Mouse (Mus musculus): Measurements from ENCODE around the gene Dbh. TPM values are rescaled to one million over a fixed set of nuclear protein-coding genes. Genes with fewer than 3 reads are reported as not detected.
A peak's percentile ranks its signal among the peaks of the same experiment; 100 is the strongest.

Gene Dbh
- total RNA-seq (2021) = 1 to 10 TPM; 1.4 TPM

- peak; percentile 67 to 77 for DNase-seq (ENCODE audit: extremely low spot score in 1 of 2, low spot score in 2 of 2)
- intact Hi-C loops (cut with DNase I) = loop anchor here (5.0 kb wide), 1 partner anchor 62 kb away; no protein-coding TSS in a partner anchor
Measured at GRCm38 (mm10) chr2:27164796-27165590, at the start of gene Dbh. Gene Dbh (plus strand): TSS chr2:27165233.

GRCm38 (mm10) chr2:27118452-27118851, 46.6 kb upstream of the Dbh start:
- DNase-seq (ENCODE audit: extremely low spot score in 1 of 2, low spot score in 2 of 2) = no peak
- intact Hi-C loops (cut with DNase I) = no loop called here

DNA sequence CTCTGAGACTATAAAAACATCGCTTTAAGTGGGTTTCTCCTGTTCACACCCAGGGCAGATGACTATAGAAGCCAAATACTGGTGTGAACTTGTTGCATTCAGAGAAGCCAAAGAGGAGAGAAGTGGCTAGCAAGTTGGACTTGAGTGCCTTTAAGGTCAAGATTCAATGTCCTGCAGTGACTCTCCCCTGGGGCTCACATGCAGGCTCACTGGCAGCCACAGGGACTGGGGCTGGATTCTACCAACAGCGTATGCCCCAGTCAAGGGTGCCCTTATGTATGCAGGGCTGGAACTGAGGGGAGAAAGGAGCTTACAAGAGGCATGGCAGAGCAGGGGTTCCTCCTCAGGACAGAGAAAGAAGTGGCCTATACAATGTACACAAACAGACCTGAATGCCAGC, 45.3 kb upstream of the Dbh start:
- intact Hi-C loops (cut with DNase I) = loop anchor here (5.0 kb wide), 2 partner anchors 77 to 103 kb away; no protein-coding TSS in a partner anchor
- DNase-seq (ENCODE audit: extremely low spot score in 1 of 2, low spot score in 2 of 2) = no peak

DNA sequence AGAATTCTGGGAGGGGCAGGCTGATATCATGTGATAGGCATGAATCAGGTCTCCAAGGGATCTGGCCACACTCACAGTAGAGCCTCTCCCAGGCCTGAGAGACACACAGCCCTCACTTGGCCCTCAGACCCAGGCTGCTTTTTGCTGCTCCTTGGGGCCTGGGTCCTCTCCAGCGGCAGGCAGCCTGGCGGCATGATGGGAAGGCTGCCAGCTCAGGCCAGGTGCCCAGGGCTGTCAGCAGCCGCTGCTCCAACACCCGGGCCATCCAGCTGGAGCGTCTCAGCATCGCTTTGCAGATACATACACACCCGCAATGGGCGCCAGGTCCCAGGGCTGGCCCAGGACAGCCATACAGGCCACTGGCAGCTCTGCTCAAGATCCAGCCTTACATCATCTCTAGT, 44.8 kb upstream of the Dbh start:
- intact Hi-C loops (cut with DNase I) = loop anchor here (5.0 kb wide), 2 partner anchors 78 to 102 kb away; no protein-coding TSS in a partner anchor
- DNase-seq (ENCODE audit: extremely low spot score in 1 of 2, low spot score in 2 of 2) = peak in 1 of 2 experiments; percentile 59

- peak in 1 of 2 experiments; percentile 84 for DNase-seq (ENCODE audit: extremely low spot score in 1 of 2, low spot score in 2 of 2)
- intact Hi-C loops (cut with DNase I) = loop anchor here (5.0 kb wide), 2 partner anchors 79 to 101 kb away; no protein-coding TSS in a partner anchor
Measured at GRCm38 (mm10) chr2:27121626-27122355, 43.2 kb upstream of the Dbh start.

DNA sequence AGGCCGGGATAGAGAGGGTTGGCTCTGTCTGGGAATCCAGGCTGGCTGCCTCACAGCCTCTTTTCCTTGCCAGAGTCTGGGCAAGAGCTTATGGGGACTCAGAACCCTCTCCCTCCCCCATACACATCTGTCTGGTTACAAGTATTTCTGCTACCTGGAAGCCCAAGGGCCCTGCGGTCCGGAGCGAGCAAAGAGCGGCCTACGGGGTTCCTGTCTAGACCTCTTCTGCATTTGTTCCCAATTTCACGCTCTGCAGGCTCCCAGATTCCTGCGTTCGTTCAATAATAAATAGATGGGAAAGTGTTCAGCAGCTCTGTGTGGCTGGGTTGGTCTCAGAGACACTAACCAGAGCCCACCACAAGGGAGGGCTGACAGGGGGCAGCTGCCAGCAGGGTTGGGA, 42.5 kb upstream of the Dbh start:
- DNase-seq (ENCODE audit: extremely low spot score in 1 of 2, low spot score in 2 of 2) = no peak
- intact Hi-C loops (cut with DNase I) = loop anchor here (5.0 kb wide), 2 partner anchors 80 to 100 kb away; no protein-coding TSS in a partner anchor

DNA sequence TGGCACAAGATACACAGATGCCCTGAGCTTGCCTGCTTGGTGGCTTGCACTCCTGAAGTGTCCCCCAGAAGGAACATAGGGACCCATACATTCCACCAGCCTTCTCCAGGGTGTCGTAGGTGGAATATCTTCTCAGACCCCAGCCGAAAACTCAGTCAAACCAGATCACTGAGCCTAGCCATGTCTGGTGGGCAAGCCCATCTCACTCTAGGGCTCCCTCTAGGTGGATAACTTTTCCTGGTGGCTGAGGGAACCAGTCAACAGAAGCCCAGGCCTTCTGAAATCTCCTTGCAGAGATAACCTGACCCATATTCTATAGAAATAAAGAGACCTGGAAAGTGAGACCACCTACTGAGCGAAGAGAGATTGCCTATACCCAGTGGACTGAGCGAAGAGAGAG, 41.9 kb upstream of the Dbh start:
- DNase-seq (ENCODE audit: extremely low spot score in 1 of 2, low spot score in 2 of 2) = no peak
- intact Hi-C loops (cut with DNase I) = loop anchor here (5.0 kb wide), 2 partner anchors 81 to 99 kb away; no protein-coding TSS in a partner anchor

- peak in 1 of 2 experiments; percentile 65 for DNase-seq (ENCODE audit: extremely low spot score in 1 of 2, low spot score in 2 of 2)
Measured at GRCm38 (mm10) chr2:27125979-27126378, 39.1 kb upstream of the Dbh start.

DNA sequence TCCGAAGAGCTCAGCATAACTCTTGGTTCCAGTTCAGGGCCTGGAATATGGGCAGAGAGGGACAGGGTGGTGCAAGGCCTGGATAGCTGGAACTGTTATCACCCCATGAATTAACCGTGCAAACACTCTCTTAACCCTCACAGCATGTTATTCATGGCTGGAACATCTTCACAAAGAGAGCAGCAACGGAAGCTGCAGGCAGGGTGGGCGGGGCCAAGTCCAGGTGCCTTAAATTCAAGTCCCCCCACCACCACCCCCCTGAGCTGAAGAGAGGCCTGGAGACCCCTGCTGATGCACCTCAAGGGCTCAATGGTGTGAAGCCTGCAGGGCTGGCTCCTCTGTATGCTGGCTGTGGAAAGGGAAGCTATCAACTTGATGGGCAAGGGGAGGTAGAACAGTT, 38.5 kb upstream of the Dbh start:
- intact Hi-C loops (cut with DNase I) = no loop called here

More at GRCm38 (mm10) chr2:27125979-27126378, 39.1 kb upstream of the Dbh start:
- intact Hi-C loops (cut with DNase I) = no loop called here

GRCm38 (mm10) chr2:27128990-27129389, 36.0 kb upstream of the Dbh start:
- DNase-seq (ENCODE audit: extremely low spot score in 1 of 2, low spot score in 2 of 2) = no peak
- intact Hi-C loops (cut with DNase I) = no loop called here

More for the DNA sequence above, 38.5 kb upstream of the Dbh start:
- DNase-seq (ENCODE audit: extremely low spot score in 1 of 2, low spot score in 2 of 2) = no peak

DNA sequence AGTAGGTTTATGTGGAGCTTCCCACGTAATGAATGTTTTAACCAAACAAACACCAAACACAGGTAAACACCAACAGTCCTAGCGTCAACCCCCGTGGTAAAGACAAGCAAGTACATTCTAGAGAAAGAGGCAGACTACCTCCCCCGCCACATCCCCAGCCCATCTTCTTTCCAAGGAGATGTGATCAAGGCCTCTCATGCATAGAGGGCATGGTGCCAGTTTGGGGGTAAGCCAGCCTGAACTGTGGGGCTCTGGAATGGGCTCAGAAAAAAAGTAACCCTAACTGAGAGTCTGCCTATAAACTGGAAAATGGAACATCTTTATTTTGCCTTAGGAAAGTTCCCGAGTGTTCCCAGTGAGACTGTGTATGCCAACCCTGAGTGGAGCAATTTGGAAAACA, 29.1 kb upstream of the Dbh start:
- intact Hi-C loops (cut with DNase I) = no loop called here
- no peak for DNase-seq (ENCODE audit: extremely low spot score in 1 of 2, low spot score in 2 of 2)

GRCm38 (mm10) chr2:27136336-27136735, 28.7 kb upstream of the Dbh start:
- intact Hi-C loops (cut with DNase I) = no loop called here
- DNase-seq (ENCODE audit: extremely low spot score in 1 of 2, low spot score in 2 of 2) = no peak

DNA sequence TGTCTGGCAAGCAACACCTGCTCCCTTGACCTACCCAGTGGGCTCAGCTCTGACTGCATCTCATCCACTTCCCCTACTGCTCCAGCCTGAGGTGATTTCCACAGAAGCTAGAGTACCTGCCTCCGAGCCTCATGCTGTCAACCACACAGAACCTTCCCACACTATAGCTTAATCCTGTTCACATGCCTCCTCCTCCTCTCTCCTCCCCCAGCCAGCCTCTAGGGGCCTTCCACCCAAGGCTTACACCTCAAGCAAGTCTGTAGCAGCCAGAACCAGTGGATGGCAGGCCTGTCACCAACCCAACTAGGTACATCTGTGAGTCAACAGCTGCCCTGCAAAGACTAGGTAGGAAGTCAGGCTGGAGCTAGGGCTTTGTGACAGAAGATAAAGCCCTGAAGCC, 28.2 kb upstream of the Dbh start:
- DNase-seq (ENCODE audit: extremely low spot score in 1 of 2, low spot score in 2 of 2) = no peak
- intact Hi-C loops (cut with DNase I) = no loop called here

- no peak for DNase-seq (ENCODE audit: extremely low spot score in 1 of 2, low spot score in 2 of 2)
- intact Hi-C loops (cut with DNase I) = no loop called here
Measured at GRCm38 (mm10) chr2:27138356-27138755, 26.7 kb upstream of the Dbh start.

DNA sequence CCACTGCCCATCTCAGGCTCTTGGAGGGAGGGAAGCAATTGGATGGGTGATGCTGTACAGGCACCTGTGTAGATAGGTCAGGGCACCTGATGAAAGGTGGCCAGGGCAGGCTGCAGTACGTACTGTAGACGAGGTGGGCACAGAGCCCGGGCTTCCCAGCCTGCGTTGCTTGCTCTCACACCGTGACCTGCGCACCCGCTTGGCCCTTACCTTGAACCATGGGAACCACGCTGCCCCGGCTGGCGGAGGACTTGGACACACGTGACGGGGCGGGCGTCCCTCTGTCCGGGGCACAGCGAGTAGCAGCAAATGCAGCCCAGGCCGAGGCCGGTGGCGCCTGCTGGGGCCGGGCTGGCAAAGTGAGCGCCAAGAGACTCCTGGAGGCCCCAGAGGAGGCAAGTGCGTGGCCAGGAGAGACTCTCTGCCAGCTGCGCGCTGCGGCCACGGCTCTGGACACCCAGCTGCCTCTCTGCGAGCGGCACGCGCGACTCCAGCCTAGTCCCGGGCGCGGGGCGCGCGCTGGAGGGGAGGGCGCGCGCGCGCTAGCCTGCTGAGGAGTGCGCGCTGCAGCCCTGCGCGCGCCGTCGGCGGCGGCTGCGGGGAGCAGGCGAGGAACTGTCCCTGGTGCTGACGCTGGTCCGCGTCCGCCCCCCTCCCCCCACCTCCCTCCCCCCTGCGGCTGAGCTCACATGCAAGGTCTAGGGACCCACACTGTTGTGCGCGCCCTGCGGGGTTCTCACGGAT, 22.9 kb upstream of the Dbh start, which contains the start of gene Fam163b:
TSS of gene Fam163b (minus strand) at position 542 of the 744 bp plus-strand sequence.
- intact Hi-C loops (cut with DNase I) = loop anchor here (5.0 kb wide), 1 partner anchor 85 kb away; no protein-coding TSS in a partner anchor
- DNase-seq (ENCODE audit: extremely low spot score in 1 of 2, low spot score in 2 of 2) = peak in 1 of 2 experiments; percentile 71

DNA sequence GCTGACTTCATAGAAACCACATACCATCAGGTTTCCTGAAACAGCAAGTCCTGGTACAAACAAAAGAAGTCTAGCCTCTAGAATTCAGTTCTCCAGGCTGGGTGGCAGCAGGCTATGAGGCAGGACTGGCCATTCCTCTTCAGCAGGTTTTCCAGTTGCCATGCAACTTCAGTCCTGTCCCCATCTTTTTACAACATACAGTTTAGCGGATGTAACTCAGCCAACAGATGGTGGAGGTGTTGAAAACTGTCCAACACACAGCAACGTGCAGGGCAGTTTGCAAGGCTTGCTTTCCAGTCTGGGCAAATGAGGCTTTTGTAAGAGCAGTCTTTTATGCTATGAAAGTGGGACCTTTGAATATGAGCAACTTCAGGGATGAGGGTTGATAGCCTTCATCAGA, 20.1 kb upstream of the Dbh start:
- peak in 1 of 2 experiments; percentile 52 for DNase-seq (ENCODE audit: extremely low spot score in 1 of 2, low spot score in 2 of 2)
- intact Hi-C loops (cut with DNase I) = loop anchor here (5.0 kb wide), 1 partner anchor 88 kb away; no protein-coding TSS in a partner anchor

DNA sequence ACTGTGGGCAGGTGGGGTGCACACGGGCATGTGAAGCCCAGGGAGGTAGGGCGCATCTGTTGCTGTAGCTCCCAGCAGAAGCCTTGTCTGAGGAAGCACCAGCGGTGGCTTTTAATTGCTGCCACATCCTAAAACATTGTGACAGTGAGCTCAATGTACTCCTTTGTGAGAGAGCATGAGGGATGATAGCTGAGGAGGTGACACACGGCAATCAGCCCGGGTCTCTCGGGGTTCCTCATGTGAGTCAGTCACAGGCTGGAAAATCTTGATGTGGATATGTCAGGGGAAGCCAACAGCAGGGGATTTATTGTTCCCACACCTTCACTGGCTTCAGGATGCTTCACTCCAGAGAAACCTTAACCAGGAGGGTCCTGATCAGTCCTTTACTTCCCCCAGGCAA, 18.2 kb upstream of the Dbh start:
- DNase-seq (ENCODE audit: extremely low spot score in 1 of 2, low spot score in 2 of 2) = no peak
- intact Hi-C loops (cut with DNase I) = no loop called here

DNA sequence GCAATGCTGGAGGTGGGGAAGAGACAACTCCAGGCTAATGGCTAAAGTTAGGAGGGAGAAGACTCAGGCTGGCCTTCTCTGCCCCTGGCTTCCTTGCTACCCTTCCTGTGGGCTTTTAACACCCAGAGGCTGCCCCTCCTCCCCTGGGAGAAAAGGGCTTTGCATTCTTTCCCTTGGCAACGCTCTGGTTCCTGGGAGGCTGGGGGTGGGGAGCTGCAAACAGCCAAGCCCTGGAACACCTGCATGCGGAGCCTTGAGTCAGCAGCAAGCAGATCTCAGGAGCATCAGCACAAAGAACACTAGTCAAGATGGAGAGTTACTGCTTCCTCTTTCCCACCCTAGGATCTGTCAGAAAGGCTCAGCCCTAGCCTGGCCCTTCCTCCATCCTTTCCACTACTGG, 15.6 kb upstream of the Dbh start:
- DNase-seq (ENCODE audit: extremely low spot score in 1 of 2, low spot score in 2 of 2) = no peak
- intact Hi-C loops (cut with DNase I) = no loop called here

Data from left cerebral cortex, postnatal 10 days (tissue).